Mouse (Mus musculus): ENCODE results near the gene Atcay. TPM values are rescaled to one million over a fixed set of nuclear protein-coding genes. Genes with fewer than 3 reads are reported as not detected.
"Not testable (repeated sequence)": the region's sequence is repeated elsewhere in the genome, so short reads cannot be mapped to it uniquely, and the experiment has no call there.

Gene Atcay
- polyA plus RNA-seq, 1 experiment from 2014 or later, result 0.04 TPM

DNA sequence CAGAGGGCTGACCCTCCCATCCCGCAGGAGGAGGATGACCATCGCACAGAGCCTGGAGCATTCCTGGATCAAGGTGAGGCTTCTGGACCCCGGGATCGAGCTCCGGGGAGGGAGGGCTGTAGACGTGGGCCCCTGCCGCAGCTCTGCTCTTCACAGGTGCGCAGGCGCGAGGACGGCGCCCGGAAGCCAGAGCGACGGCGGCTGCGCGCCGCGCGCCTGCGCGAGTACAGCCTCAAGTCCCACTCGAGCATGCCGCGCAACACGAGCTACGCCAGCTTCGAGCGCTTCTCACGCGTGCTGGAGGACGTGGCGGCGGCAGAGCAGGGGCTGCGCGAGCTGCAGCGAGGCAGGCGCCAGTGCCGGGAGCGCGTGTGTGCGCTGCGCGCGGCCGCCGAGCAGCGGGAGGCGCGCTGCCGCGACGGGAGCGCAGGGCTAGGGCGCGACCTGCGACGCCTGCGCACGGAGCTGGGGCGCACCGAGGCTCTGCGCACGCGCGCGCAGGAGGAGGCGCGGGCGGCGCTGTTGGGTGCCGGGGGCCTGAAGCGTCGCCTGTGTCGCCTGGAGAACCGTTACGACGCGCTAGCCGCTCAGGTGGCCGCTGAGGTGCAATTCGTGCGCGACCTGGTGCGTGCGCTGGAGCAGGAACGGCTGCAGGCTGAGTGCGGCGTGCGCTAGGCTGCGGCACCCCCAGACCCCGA is 38.2 kb downstream of the Atcay start:
- CTCF ChIA-PET, result interaction anchor here (4.4 kb wide), 1 partner anchor 25 kb away, joined by 23 read pairs; no protein-coding TSS in a partner anchor
- POLR2A ChIA-PET, result interaction anchor here (0.9 to 2.3 kb wide), 4 partner anchors 9 to 39 kb away, joined by 3 to 8 read pairs (median 5); partner anchors contain the start of genes 4930442H23Rik and Atcay

DNA sequence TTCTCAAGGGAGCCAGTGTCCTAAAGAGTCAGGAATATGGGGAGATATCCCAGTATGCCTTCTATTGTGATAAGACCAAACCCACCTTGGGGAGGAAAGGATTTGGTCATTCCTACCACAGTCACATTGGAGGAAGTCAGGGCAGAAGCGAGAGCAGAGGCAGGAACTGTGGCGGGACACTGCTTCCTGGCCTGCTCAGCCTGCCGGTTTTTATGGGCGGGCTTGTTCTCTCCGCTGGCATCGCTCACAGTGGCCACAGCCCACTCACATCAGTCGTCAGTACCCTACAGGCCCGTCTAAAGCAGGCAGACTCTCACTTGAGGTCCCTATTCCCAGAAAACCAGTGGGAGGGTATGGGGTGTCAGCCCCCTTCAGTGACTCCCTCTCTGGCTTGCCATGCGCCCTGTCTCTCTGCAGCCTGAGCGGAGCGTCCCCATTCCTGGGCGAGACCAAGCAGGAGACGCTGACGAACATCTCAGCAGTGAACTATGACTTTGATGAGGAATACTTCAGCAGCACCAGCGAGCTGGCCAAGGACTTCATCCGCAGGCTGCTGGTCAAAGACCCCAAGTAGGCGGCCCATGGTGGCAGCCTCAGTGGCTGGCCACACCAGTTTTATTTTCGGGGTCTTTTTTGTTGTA is 39.2 kb downstream of the Atcay start:
- CTCF ChIA-PET, result interaction anchor here (4.4 kb wide), 1 partner anchor 26 kb away, joined by 23 read pairs; no protein-coding TSS in a partner anchor
- in situ Hi-C loops (cut with MboI; ENCODE audit: low pct_unique_long_range_greater_than_20kb), result no loop called here
- POLR2A ChIA-PET, result interaction anchor here (1.2 to 1.8 kb wide), 2 partner anchors 13 to 40 kb away, joined by 4 to 6 read pairs; partner anchors contain the start of gene Atcay
- H3K27me3 ChIP-seq, result no peaks in the 10 kb centered on the region
- ATAC-seq (no peak), DNase-seq (ENCODE audit: low read depth, low spot score) (no peak)
- TF ChIP-seq CTCF (IDR thresholded peaks at IDR 0.05), result no peak

More for the DNA sequence above, 38.2 kb downstream of the Atcay start:
- in situ Hi-C loops (cut with MboI; ENCODE audit: low pct_unique_long_range_greater_than_20kb), result no loop called here
- no peaks in the 10 kb centered on the region for H3K27me3 ChIP-seq
- no peak for DNase-seq (ENCODE audit: low read depth, low spot score)
- no peak for TF ChIP-seq CTCF (IDR thresholded peaks at IDR 0.05)
- no peak for ATAC-seq

DNA sequence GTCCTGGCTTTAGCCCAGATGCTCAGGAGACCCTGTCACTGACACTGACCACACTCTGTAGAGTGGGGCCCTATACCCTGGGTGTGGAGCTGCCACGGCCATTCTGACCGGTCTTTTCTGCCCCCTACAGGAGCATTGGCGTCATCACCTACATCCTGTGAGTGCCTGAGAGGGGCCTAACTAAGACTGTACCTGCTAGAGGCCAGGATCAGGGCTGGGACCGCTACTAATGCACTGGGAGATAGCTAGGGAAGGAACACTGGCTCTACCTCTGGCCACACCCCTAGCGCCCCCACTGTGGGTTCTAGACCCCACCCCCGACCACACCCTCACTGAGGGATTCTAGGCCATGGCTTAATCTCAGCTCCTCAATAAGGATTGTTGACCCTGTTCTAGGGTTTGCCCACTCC is 39.7 kb downstream of the Atcay start:
- POLR2A ChIA-PET, result interaction anchor here (1.8 kb wide), 1 partner anchor 13 kb away, joined by 6 read pairs; no protein-coding TSS in a partner anchor
- no peak for TF ChIP-seq CTCF (IDR thresholded peaks at IDR 0.05)
- ATAC-seq (no peak), DNase-seq (ENCODE audit: low read depth, low spot score) (no peak)
- in situ Hi-C loops (cut with MboI; ENCODE audit: low pct_unique_long_range_greater_than_20kb), result no loop called here
- CTCF ChIA-PET, result interaction anchor here (4.4 kb wide), 1 partner anchor 26 kb away, joined by 23 read pairs; no protein-coding TSS in a partner anchor
- no peaks in the 10 kb centered on the region for H3K27me3 ChIP-seq

DNA sequence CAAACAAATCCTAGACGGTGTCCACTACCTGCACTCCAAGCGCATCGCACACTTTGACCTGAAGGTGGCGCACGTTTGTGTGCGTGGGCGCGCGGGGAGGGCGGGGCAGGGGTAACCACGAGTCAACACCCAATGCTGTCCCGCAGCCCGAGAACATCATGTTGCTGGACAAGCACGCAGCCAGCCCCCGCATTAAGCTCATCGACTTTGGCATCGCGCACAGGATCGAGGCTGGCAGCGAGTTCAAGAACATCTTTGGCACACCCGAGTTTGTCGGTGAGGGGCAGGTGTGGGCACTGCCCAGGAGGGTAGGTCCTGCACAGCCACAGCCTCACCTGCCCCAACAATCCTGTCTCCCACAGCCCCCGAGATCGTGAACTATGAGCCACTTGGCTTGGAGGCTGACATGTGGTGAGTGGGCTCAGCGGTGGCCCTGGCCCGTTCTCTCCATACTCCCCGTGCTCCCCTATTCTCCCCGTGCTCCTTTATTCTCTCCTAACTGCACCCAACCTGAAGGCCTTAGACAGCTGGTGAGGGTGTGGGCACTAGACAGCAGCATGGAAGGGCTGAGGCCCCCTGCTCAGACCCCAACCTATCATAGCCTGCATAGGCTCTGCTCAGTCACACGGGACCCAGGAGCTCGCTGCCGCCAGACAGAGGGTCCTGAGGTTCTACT is 40.3 kb downstream of the Atcay start:
- ATAC-seq, result no peak
- CTCF ChIA-PET, result interaction anchor here (1.3 to 4.4 kb wide), 2 partner anchors 27 to 54 kb away, joined by 3 to 23 read pairs; no protein-coding TSS in a partner anchor
- no peaks in the 10 kb centered on the region for H3K27me3 ChIP-seq
- TF ChIP-seq CTCF (IDR thresholded peaks at IDR 0.05), result no peak
- POLR2A ChIA-PET, result interaction anchor here (1.1 to 1.8 kb wide), 2 partner anchors 12 to 34 kb away, joined by 5 to 6 read pairs; no protein-coding TSS in a partner anchor
- in situ Hi-C loops (cut with MboI; ENCODE audit: low pct_unique_long_range_greater_than_20kb), result no loop called here
- no peak for DNase-seq (ENCODE audit: low read depth, low spot score)

DNA sequence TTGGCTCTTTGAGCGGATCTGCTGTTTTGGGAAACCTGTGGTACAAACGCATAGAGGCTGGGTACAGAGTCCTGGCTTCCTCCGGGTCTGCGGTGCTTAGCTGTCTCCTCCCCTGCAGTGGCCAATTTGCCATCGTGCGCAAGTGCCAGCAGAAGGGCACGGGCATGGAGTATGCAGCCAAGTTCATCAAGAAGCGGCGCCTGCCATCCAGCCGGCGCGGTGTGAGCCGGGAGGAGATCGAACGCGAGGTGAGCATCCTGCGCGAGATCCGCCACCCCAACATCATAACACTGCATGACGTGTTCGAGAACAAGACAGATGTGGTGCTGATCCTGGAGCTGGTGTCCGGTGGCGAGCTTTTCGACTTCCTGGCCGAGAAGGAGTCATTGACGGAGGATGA is 40.8 kb downstream of the Atcay start:
- in situ Hi-C loops (cut with MboI; ENCODE audit: low pct_unique_long_range_greater_than_20kb), result no loop called here
- DNase-seq (ENCODE audit: low read depth, low spot score) (no peak), ATAC-seq (no peak)
- ChIA-PET CTCF (interaction anchor here (1.3 kb wide), 1 partner anchor 55 kb away, joined by 3 read pairs; no protein-coding TSS in a partner anchor), POLR2A (interaction anchor here (0.7 to 1.8 kb wide), 3 partner anchors 12 to 33 kb away, joined by 5 to 11 read pairs (median 6); no protein-coding TSS in a partner anchor)
- no peaks in the 10 kb centered on the region for H3K27me3 ChIP-seq
- TF ChIP-seq CTCF (IDR thresholded peaks at IDR 0.05), result no peak

DNA sequence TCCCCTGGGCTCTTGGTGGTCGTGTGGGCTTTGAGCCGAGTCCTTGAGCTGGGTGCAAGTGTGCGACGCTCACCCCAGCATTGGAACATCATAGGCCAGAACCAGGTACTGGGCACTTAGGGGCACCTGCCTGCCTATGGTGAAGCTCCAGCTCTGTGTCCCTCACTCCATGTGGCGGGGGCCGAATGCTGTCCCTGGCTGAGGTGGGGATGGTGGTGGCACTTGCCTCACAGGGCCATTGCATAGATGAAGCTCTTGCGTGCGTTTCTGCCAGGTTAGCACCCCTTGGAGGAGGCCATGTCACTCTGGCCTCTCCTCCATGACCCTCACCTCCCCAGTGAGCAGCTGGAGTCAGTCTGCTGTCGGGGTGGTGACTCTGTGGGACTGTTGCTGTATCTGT is 43.5 kb downstream of the Atcay start:
- no peak for ATAC-seq
- DNase-seq (ENCODE audit: low read depth, low spot score), result no peak
- in situ Hi-C loops (cut with MboI; ENCODE audit: low pct_unique_long_range_greater_than_20kb), result no loop called here
- no peaks in the 10 kb centered on the region for H3K27me3 ChIP-seq
- ChIA-PET POLR2A (interaction anchor here (0.6 kb wide), 1 partner anchor 50 kb away, joined by 5 read pairs; no protein-coding TSS in a partner anchor), CTCF (no interaction called here)
- no peak for TF ChIP-seq CTCF (IDR thresholded peaks at IDR 0.05)

DNA sequence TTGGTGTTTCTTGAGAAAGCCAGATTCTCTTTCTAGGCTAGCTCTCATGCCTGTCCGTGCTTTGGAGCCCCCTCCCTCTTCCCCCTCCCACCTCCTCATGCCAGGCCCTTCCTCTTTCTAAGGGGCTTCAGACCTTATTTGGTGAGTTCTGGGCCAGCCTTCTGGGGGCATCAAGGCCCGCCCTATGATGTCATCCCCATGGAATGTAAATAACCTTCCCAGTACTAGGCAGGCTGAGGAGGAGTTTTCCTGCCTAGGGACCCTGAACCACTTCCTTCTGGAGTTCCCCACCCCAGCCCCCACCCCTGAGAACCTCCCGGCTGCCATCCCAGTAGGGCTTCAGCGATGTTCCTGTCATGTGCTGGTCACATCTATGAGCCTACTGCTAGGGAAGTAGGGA is 45.9 kb downstream of the Atcay start:
- in situ Hi-C loops (cut with MboI; ENCODE audit: low pct_unique_long_range_greater_than_20kb), result no loop called here
- CTCF ChIA-PET, result interaction anchor here (1.1 kb wide), 1 partner anchor 38 kb away, joined by 4 read pairs; no protein-coding TSS in a partner anchor
- H3K27me3 ChIP-seq, result no peaks in the 10 kb centered on the region
- ATAC-seq, result no peak
- TF ChIP-seq CTCF (IDR thresholded peaks at IDR 0.05), result no peak
- POLR2A ChIA-PET, result no interaction called here
- no peak for DNase-seq (ENCODE audit: low read depth, low spot score)

DNA sequence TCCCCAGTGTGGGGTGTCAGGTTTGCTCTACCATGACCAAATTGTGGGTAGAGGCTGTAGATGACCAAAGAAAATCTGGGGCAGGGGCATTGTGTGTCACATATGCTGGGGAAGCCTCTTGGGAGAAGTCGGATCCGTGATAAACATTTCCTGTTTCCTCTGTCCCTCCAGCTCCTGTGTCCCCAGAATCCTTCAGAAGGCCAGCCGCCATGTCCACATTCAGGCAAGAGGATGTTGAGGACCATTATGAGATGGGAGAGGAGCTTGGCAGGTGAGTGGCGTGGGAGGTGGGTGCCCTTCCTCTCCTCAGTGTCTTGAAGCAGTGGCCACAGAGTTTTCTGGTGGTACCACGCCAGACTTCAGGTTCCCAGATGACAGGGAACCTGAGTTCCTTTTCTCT is 46.8 kb downstream of the Atcay start, which contains the start of gene 4930442H23Rik:
4930442H23Rik (minus strand) TSS at position 45 of the 400 bp plus-strand sequence.
- CTCF ChIA-PET, result interaction anchor here (0.8 kb wide), 1 partner anchor 105 kb away, joined by 3 read pairs; no protein-coding TSS in a partner anchor
- DNase-seq (ENCODE audit: low read depth, low spot score) (no peak), ATAC-seq (no peak)
- H3K27me3 ChIP-seq, result no peaks in the 10 kb centered on the region
- TF ChIP-seq CTCF (IDR thresholded peaks at IDR 0.05), result no peak
- POLR2A ChIA-PET, result interaction anchor here (1.4 kb wide), 1 partner anchor 9 kb away, joined by 6 read pairs; no protein-coding TSS in a partner anchor
- in situ Hi-C loops (cut with MboI; ENCODE audit: low pct_unique_long_range_greater_than_20kb), result no loop called here

DNA sequence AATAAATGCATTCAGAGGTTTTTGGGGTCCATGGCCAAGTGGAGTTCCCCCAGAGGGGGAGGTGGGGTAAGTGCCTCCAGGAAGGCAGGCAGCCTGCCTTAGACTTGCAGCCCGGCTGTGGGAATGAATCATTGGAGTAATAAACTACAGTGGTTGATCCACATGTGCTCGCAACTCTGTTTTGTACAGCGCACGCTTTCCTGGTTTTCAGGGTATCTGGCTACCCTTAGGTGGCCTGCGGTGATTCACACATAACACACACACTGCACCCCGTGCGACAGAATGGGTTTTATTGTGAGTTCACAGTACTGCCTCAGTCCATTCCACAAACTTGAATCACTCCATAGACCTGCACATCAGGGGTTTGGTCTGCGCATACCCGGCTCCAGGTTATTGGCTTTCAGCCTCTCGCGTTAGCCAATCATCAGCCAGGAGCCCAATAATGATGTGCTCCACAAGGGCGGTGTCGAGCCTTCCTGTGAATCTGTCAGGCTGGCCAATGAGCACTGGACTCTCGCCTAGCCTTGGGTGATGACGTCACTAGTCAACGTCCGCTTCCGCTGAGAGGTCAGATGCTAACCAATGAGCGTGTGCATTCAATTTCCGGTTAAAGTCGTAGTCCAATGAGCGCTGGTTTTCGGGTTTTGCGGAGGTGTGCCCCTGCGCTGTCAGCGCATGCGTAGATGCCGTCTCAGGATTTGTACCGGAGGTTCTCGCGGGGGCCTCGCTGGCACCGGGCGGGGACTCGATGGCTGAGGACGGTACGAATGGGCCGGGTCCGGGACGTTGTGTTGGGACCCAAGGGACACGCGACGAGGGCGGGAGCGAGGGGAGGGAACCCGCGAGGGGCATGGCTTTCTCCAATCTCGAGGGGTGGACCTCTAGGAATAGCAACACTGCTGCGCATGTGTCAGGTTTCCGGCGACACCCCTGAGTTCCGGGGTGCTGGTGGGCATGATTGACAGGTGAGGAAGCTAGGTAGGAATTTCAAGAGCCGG is 48.0 kb downstream of the Atcay start, which contains the start of gene Dapk3:
Dapk3 (plus strand) TSS at position 670 of the 998 bp plus-strand sequence.
- POLR2A ChIA-PET, result interaction anchor here (1.4 kb wide), 1 partner anchor 10 kb away, joined by 6 read pairs; no protein-coding TSS in a partner anchor
- TF ChIP-seq CTCF (IDR thresholded peaks at IDR 0.05), result no peak
- H3K27me3 ChIP-seq, result no peaks in the 10 kb centered on the region
- CTCF ChIA-PET, result no interaction called here
- ATAC-seq, result peak; percentile 80
- in situ Hi-C loops (cut with MboI; ENCODE audit: low pct_unique_long_range_greater_than_20kb), result no loop called here
- DNase-seq (ENCODE audit: low read depth, low spot score), result peak; percentile 99

DNA sequence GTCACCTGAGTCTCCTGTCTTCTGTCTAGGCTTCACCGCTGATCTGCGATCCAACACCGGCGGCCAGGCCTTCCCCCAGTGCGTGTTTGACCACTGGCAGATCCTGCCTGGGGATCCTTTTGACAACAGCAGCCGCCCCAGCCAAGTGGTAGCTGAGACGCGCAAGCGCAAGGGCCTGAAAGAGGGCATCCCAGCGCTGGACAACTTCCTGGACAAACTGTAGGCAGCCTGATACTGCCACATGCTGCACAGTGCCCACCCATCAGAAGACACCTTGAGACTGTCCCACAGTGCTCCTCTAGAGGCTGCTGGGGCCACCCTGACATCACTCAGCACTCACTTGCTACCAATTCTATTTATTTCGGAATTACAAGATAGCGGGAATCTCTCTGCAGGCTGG is 48.8 kb downstream of the Atcay start:
- POLR2A ChIA-PET; DNase-seq (ENCODE audit: low read depth, low spot score); CTCF ChIA-PET; in situ Hi-C loops (cut with MboI; ENCODE audit: low pct_unique_long_range_greater_than_20kb); H3K27me3 ChIP-seq; ATAC-seq: not testable (repeated sequence)

All from Patski (cell line).